Mouse (Mus musculus): ENCODE measurements around the gene Gatd1.

DNA sequence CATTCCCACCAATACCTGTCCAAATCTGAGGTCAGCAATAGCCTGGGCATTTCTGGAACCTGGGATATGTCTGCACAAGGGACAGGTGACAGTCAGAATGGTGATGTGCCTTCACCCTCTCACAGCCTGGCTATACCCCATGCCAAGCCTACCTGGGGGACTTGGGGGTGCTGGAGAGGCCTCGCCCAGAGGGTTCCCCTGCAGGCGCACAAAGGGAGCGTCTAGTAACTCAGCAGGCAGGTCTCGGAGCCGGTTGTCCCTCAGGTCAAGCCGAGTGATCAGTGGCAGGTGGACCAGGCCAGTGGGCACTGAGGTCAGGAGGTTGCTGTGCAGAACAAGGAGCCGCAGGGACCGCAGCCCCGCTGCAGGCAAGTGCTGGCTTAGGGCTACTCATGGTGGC is 27.5 kb upstream of the Gatd1 start:
- TF ChIP-seq ZC3H11A (IDR thresholded peaks at IDR 0.05; ENCODE audit: borderline replicate concordance, low read depth, low read length), result no peak
- no peak for TF ChIP-seq CHD2 (IDR thresholded peaks at IDR 0.05; ENCODE audit: low read depth, low read length)
- no peak for TF ChIP-seq ZNF384 (IDR thresholded peaks at IDR 0.05; ENCODE audit: low read depth, low read length)
- TF ChIP-seq HCFC1 (IDR thresholded peaks at IDR 0.05; ENCODE audit: borderline replicate concordance, insufficient read depth, low read length), result no peak
